Mouse (Mus musculus) megakaryocyte, embryonic 14.5 days (primary cell): ENCODE data around the gene Lrguk.

Experiments
- FLI1 ChIP-seq: IDR thresholded peaks from 2 replicates; pipeline ENCODE4 v1.6.1; 2012; ENCODE audit warnings: low read length, inconsistent platforms, mixed read lengths
- GATA1 ChIP-seq: IDR thresholded peaks from 3 replicates; pipeline ENCODE4 v1.6.1; 2012; ENCODE audit warnings: mixed read lengths, low read length, inconsistent platforms, borderline replicate concordance

GRCm38 (mm10) chr6:34168834-34169233 is 139.6 kb downstream of the Lrguk start:
- no peak for TF ChIP-seq GATA1
- TF ChIP-seq FLI1 = no peak
